Mouse (Mus musculus) B cell, adult 62 days (primary cell): ENCODE measurements around the gene Mmp17. TPM values are rescaled to one million over a fixed set of nuclear protein-coding genes. Genes with fewer than 3 reads are reported as not detected.

ENCODE experiments used
- total RNA-seq: library from RNA; stranded (reverse); gene quantifications from 4 replicates; pipeline ENCODE4 v1.2.4, GENCODE M21; 2023

The Mmp17 gene
- 0.85 to 2.1 TPM (median 1.0 TPM) in 4 replicates for total RNA-seq

DNA sequence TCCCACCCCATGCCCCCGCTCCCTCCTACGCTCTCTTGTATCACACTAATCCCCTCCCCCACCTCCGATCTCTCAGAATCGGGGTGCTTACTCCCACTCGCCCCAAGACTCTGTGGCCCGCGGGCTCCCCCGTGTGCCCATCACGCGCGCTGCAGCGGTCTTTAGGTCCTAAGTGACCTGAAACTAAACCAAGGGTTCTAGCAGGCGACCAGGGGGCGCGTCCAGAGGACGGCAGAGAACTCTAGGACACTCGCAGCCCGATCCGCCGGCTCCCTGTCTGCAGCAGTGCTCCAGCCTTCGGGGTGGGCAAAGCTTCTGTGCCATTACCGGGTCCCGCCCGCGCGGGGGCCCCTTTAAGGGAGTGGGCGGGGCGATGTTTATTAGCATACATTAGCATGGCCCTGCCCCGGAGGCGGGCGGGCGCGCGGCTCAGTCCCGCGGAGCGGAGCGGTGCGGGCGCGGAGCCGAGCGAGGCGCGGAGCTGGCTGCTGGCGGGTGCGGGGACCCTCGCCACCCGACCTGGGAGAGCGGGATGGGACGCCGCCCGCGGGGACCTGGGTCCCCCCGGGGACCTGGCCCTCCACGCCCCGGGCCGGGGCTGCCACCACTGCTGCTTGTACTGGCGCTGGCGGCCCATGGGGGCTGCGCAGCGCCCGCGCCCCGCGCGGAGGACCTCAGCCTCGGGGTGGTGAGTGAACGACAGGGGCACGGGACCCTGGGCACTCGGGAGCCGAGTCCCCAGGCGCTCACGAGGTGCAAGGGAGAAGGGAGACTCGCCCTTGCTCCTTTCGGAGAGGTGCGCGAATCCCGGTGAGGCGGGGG, at the start of gene Mmp17:
Gene Mmp17, plus strand, starts transcription at position 409 of the 822 bp plus-strand sequence.

Other genes with a start within 250 kb of the Mmp17 start
- gene Sfswap, start 82.9 kb upstream of the Mmp17 start, total RNA-seq, result 169 to 190 TPM (median 177 TPM) in 4 replicates
- 1.3 to 1.6 TPM (median 1.5 TPM) in 4 replicates for gene Zfp11, start 85.9 kb downstream of the Mmp17 start, total RNA-seq
- gene Sept14, start 124.3 kb downstream of the Mmp17 start, total RNA-seq, result not detected in 4 replicates
- 38.5 to 53.4 TPM (median 43.5 TPM) in 4 replicates for gene Mrps17, start 131.3 kb downstream of the Mmp17 start, total RNA-seq
- gene Nipsnap2, start 140.9 kb downstream of the Mmp17 start, total RNA-seq, result 29.7 to 39.7 TPM (median 34.7 TPM) in 4 replicates
- 11.4 to 15.4 TPM (median 11.7 TPM) in 4 replicates for gene Psph, start 203.3 kb downstream of the Mmp17 start, total RNA-seq